Mouse (Mus musculus) hindbrain, embryonic 14.5 days (tissue): ENCODE measurements at regions not wholly inside any gene's neighbourhood (a gene's known extent, or its start where the extent isn't known, plus 50 kb on each side); places are given as distances from the start of the nearest gene placed in this dataset.

Source experiments
- ATAC-seq: fragments of 200-750 bp; cut with Nextera tagmentation; 2 replicates; pipeline ENCODE4 v1.8.0; 2017; ENCODE audit warnings: moderate number of reproducible peaks, mild to moderate bottlenecking, moderate TSS enrichment, moderate library complexity; ENCODE audit not compliant: low FRiP score
- DNase-seq: peaks from one replicate; pipeline ENCODE4 v3.0.0-alpha.2; 2015; ENCODE audit warnings: low spot score
- H3K27ac ChIP-seq: fragments of 300-500 bp; sonication (generic); 2 replicates; pipeline ENCODE4 v1.5.1; 2014; ENCODE audit warnings: mild to moderate bottlenecking, moderate library complexity
- H3K27me3 ChIP-seq: fragments of 300-500 bp; sonication (generic); 2 replicates; pipeline ENCODE4 v1.6.1; 2014; ENCODE audit warnings: mild to moderate bottlenecking, low read length, mixed read lengths; ENCODE audit not compliant: control insufficient read depth, insufficient read depth
- H3K36me3 ChIP-seq: fragments of 300-500 bp; sonication (generic); replicated peaks from 2 replicates; pipeline ENCODE4 v1.6.1; 2014; ENCODE audit not compliant: control insufficient read depth, insufficient read depth
- H3K4me1 ChIP-seq: fragments of 300-500 bp; sonication (generic); replicated peaks from 2 replicates; pipeline ENCODE4 v1.6.1; 2014; ENCODE audit warnings: antibody characterized with exemption, low read length, mixed read lengths; ENCODE audit not compliant: control insufficient read depth, insufficient read depth
- H3K4me2 ChIP-seq: fragments of 300-500 bp; sonication (generic); replicated peaks from 2 replicates; pipeline ENCODE4 v1.6.1; 2014; ENCODE audit warnings: mild to moderate bottlenecking, moderate library complexity
- H3K4me3 ChIP-seq: fragments of 300-500 bp; sonication (generic); replicated peaks from 2 replicates; pipeline ENCODE4 v1.5.1; 2014; ENCODE audit warnings: mild to moderate bottlenecking, low read length
- H3K9ac ChIP-seq: fragments of 300-500 bp; sonication (generic); 2 replicates; pipeline ENCODE4 v1.6.1; 2014
- H3K9me3 ChIP-seq: fragments of 300-500 bp; sonication (generic); 2 replicates; pipeline ENCODE4 v1.6.1; 2016; ENCODE audit warnings: low read length; ENCODE audit not compliant: control insufficient read depth
- WGBS: fragments of 180-500 bp; shearing (Covaris S2); extraction: QIAGEN DNeasy Blood & Tissue Kit; methylation state at CpG from one replicate; pipeline ENCODE4 v1.1.7; 2014; 5-methylcytosine and 5-hydroxymethylcytosine counted together

GRCm38 (mm10) chr9:74795994-74796393 is 65.7 kb upstream of the Onecut1 start:
- Histone ChIP-seq H3K4me2 (no peak overlapping the region), H3K9ac (no peak overlapping the region), H3K36me3 (no peaks in the 10 kb centered on the region), H3K4me1 (no peaks in the 10 kb centered on the region), H3K27me3 (no peaks in the 10 kb centered on the region), H3K9me3 (no peaks in the 10 kb centered on the region), H3K4me3 (no peak overlapping the region), H3K27ac (no peak overlapping the region)
- no peak for ATAC-seq
- WGBS: 89% methylated on average over 4 of the region's 4 CpGs
- DNase-seq: no peak

GRCm38 (mm10) chr9:74797272-74797844 is 64.4 kb upstream of the Onecut1 start:
- Histone ChIP-seq H3K4me2 (no peak overlapping the region), H3K4me3 (no peak overlapping the region), H3K36me3 (no peaks in the 10 kb centered on the region), H3K9ac (no peak overlapping the region), H3K9me3 (no peaks in the 10 kb centered on the region), H3K27me3 (no peaks in the 10 kb centered on the region), H3K27ac (no peak overlapping the region), H3K4me1 (no peaks in the 10 kb centered on the region)
- DNase-seq (no peak), ATAC-seq (no peak; the same call in 1 of the 2 replicates)
- WGBS: 49% methylated on average over 5 of the region's 5 CpGs

GRCm38 (mm10) chr9:74801091-74801490 is 60.6 kb upstream of the Onecut1 start:
- H3K27me3 ChIP-seq: no peaks in the 10 kb centered on the region
- H3K4me1 ChIP-seq: no peaks in the 10 kb centered on the region
- no peak overlapping the region for H3K4me2 ChIP-seq
- 83% methylated on average over 4 of the region's 4 CpGs for WGBS
- DNase-seq: no peak
- no peak for ATAC-seq
- H3K4me3 ChIP-seq: no peak overlapping the region
- H3K36me3 ChIP-seq: no peaks in the 10 kb centered on the region
- no peak overlapping the region for H3K27ac ChIP-seq
- H3K9ac ChIP-seq: no peak overlapping the region
- no peaks in the 10 kb centered on the region for H3K9me3 ChIP-seq

GRCm38 (mm10) chr9:74811437-74811836 is 50.3 kb upstream of the Onecut1 start:
- H3K4me1 ChIP-seq: no peaks in the 10 kb centered on the region
- H3K36me3 ChIP-seq: no peaks in the 10 kb centered on the region
- no peak overlapping the region for H3K4me3 ChIP-seq
- 20% methylated on average over 8 of the region's 8 CpGs for WGBS
- no peaks in the 10 kb centered on the region for H3K27me3 ChIP-seq
- no peak for DNase-seq
- no peak overlapping the region for H3K9ac ChIP-seq
- H3K27ac ChIP-seq: no peak overlapping the region
- 0 out of 2 replicates have a peak overlapping the region, but pooled peaks have one; percentile 11 for H3K4me2 ChIP-seq
- H3K9me3 ChIP-seq: no peaks in the 10 kb centered on the region
- no peak for ATAC-seq
